Mouse (Mus musculus) kidney, adult 2 months (tissue): ENCODE data around the gene Atp1a2.

Source experiments
- CTCF ChIP-seq: fragments of 200-500 bp; conservative IDR thresholded peaks from 2 replicates; pipeline ENCODE4 v1.5.1; 2011; ENCODE audit warnings: low read depth, mild to moderate bottlenecking, control low read depth, low read length, moderate library complexity, mixed read lengths; ENCODE audit not compliant: insufficient read depth, insufficient read length
- POLR2A ChIP-seq: fragments of 200-500 bp; IDR thresholded peaks from one replicate; pipeline ENCODE4 v1.6.1; 2011; ENCODE audit warnings: low read depth, low read length, control low read depth

GRCm38 (mm10) chr1:172296816-172297510, 901 bp downstream of the Atp1a2 start:
- no peak for TF ChIP-seq CTCF
- no peak for TF ChIP-seq POLR2A
